Mouse (Mus musculus): ENCODE measurements around the gene Cntn6. TPM values are rescaled to one million over a fixed set of nuclear protein-coding genes. Genes with fewer than 3 reads are reported as not detected.

Cntn6 gene
- total and polyA plus RNA-seq, 2 experiments, result not detected

DNA sequence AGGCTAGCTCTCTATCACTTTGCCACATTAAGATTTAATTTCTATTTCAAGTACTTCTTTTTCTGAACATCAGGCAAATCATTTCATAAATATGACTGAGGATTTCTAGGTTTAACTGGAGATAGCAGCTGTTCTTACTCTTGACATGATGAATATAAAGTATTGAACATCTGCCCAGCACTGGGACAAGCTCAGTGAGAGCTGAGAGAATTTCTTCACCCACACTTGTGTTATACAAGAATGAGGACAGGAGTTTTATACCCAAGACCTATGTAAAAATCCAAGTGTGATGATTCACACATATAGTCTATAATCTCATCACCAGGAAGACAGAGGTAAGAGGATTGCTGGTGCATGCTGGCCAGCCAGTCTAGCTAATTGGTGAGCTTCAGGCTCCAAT lies 393.2 kb downstream of the Cntn6 start:
- no peak overlapping the region for H3K9ac ChIP-seq (ENCODE audit: low read depth, low read length)
- no peaks in the 10 kb centered on the region for H3K36me3 ChIP-seq (ENCODE audit: control insufficient read depth, insufficient read depth, low read length)
- no peaks in the 10 kb centered on the region for H3K4me1 ChIP-seq (ENCODE audit: control insufficient read depth, insufficient read depth, low read length)
- H3K27ac ChIP-seq (replicated peaks; ENCODE audit: insufficient read depth, low read depth, low read length), result no peak overlapping the region
- no peak for DNase-seq (ENCODE audit: extremely low read depth, low read depth, low spot score)
- TF ChIP-seq POLR2A (IDR thresholded peaks at IDR 0.05; ENCODE audit: extremely low read depth, insufficient read depth, low read length) (no peak), CTCF (IDR thresholded peaks at IDR 0.05; ENCODE audit: low read depth, low read length) (no peak)
- no peak overlapping the region for H3K4me3 ChIP-seq (ENCODE audit: insufficient read depth, low read depth, low read length)
- H3K79me2 ChIP-seq (ENCODE audit: control insufficient read depth, insufficient read depth, low read length), result no peaks in the 10 kb centered on the region
- no peaks in the 10 kb centered on the region for H3K27me3 ChIP-seq (ENCODE audit: control insufficient read depth, insufficient read depth, low read length)

- 80% methylated on average over 3 of the region's 3 CpGs for WGBS
- Histone ChIP-seq H3K9ac (ENCODE audit: low read depth, low read length) (no peak overlapping the region), H3K4me3 (ENCODE audit: insufficient read depth, low read depth, low read length) (no peak overlapping the region), H3K4me1 (ENCODE audit: control insufficient read depth, insufficient read depth, low read length) (no peaks in the 10 kb centered on the region), H3K79me2 (ENCODE audit: control insufficient read depth, insufficient read depth, low read length) (no peaks in the 10 kb centered on the region), H3K27ac (replicated peaks; ENCODE audit: insufficient read depth, low read depth, low read length) (no peak overlapping the region), H3K36me3 (ENCODE audit: control insufficient read depth, insufficient read depth, low read length) (no peaks in the 10 kb centered on the region), H3K27me3 (ENCODE audit: control insufficient read depth, insufficient read depth, low read length) (no peaks in the 10 kb centered on the region)
- no peak for DNase-seq (ENCODE audit: extremely low read depth, low read depth, low spot score)
- no peak for TF ChIP-seq POLR2A (IDR thresholded peaks at IDR 0.05; ENCODE audit: extremely low read depth, insufficient read depth, low read length)
- no peak for TF ChIP-seq CTCF (IDR thresholded peaks at IDR 0.05; ENCODE audit: low read depth, low read length)
Measured at GRCm38 (mm10) chr6:104891071-104891470, 398.5 kb downstream of the Cntn6 start.

All from liver, adult 2 months (tissue).